Mouse (Mus musculus): Measurements from ENCODE around the gene Nxf3. TPM values are rescaled to one million over a fixed set of nuclear protein-coding genes. Genes with fewer than 3 reads are reported as not detected.

The Nxf3 gene
- polyA plus RNA-seq (2014; fragmentation: Illumina TruSeq; extraction: RNeasy Lipid Tissue Mini Kit (QIAGEN cat#74804); ENCODE audit: low read depth, low replicate concordance), result not detected

GRCm38 (mm10) chrX:136085155-136085554, at the start of gene Nxf3:
Nxf3 (minus strand) TSS chrX:136085255.

GRCm38 (mm10) chrX:136068020-136068419, 17.0 kb downstream of the Nxf3 start, which contains the start of gene Bex2:
Bex2 (minus strand) TSS chrX:136068236.

GRCm38 (mm10) chrX:136032799-136033763, 52.0 kb downstream of the Nxf3 start, which contains the start of gene Arxes1:
Arxes1 (plus strand) TSS chrX:136033367.

Other genes starting within 250 kb of the Nxf3 start
- 33.6 TPM for gene Gprasp2, start 246.2 kb downstream of the Nxf3 start, polyA plus RNA-seq (2014; fragmentation: Illumina TruSeq; extraction: RNeasy Lipid Tissue Mini Kit (QIAGEN cat#74804); ENCODE audit: low read depth, low replicate concordance)
- gene Arxes2, start 91.4 kb downstream of the Nxf3 start, polyA plus RNA-seq (2014; fragmentation: Illumina TruSeq; extraction: RNeasy Lipid Tissue Mini Kit (QIAGEN cat#74804); ENCODE audit: low read depth, low replicate concordance), result 107 TPM
- gene Arxes1, start 51.9 kb downstream of the Nxf3 start, polyA plus RNA-seq (2014; fragmentation: Illumina TruSeq; extraction: RNeasy Lipid Tissue Mini Kit (QIAGEN cat#74804); ENCODE audit: low read depth, low replicate concordance), result 8.3 TPM
- gene Bex2, start 17.0 kb downstream of the Nxf3 start, polyA plus RNA-seq (2014; fragmentation: Illumina TruSeq; extraction: RNeasy Lipid Tissue Mini Kit (QIAGEN cat#74804); ENCODE audit: low read depth, low replicate concordance), result 10.7 TPM
- 10.7 TPM for gene Bex4, start 53.7 kb upstream of the Nxf3 start, polyA plus RNA-seq (2014; fragmentation: Illumina TruSeq; extraction: RNeasy Lipid Tissue Mini Kit (QIAGEN cat#74804); ENCODE audit: low read depth, low replicate concordance)
- gene Tceal8, start 87.1 kb upstream of the Nxf3 start, polyA plus RNA-seq (2014; fragmentation: Illumina TruSeq; extraction: RNeasy Lipid Tissue Mini Kit (QIAGEN cat#74804); ENCODE audit: low read depth, low replicate concordance), result 280 TPM
- gene Tceal5, start 118.6 kb upstream of the Nxf3 start, polyA plus RNA-seq (2014; fragmentation: Illumina TruSeq; extraction: RNeasy Lipid Tissue Mini Kit (QIAGEN cat#74804); ENCODE audit: low read depth, low replicate concordance), result 2.4 TPM
- 0.64 TPM for gene Tceal7, start 129.5 kb upstream of the Nxf3 start, polyA plus RNA-seq (2014; fragmentation: Illumina TruSeq; extraction: RNeasy Lipid Tissue Mini Kit (QIAGEN cat#74804); ENCODE audit: low read depth, low replicate concordance)
- 7.6 TPM for gene Bex1, start 130.3 kb upstream of the Nxf3 start, polyA plus RNA-seq (2014; fragmentation: Illumina TruSeq; extraction: RNeasy Lipid Tissue Mini Kit (QIAGEN cat#74804); ENCODE audit: low read depth, low replicate concordance)
- 1,113 TPM for gene Tceal9, start 159.8 kb upstream of the Nxf3 start, polyA plus RNA-seq (2014; fragmentation: Illumina TruSeq; extraction: RNeasy Lipid Tissue Mini Kit (QIAGEN cat#74804); ENCODE audit: low read depth, low replicate concordance)
- 28.6 TPM for gene Bex3, start 185.0 kb upstream of the Nxf3 start, polyA plus RNA-seq (2014; fragmentation: Illumina TruSeq; extraction: RNeasy Lipid Tissue Mini Kit (QIAGEN cat#74804); ENCODE audit: low read depth, low replicate concordance)